In genomic region chr1:7414444-7414843, GRCm38 (mm10) we compare ENCODE assay signal across 25 mouse cellular contexts.
DNase-seq lines count a peak whose midpoint lies in the region; ATAC-seq and TF ChIP-seq lines count a peak whose summit lies in the region.
"Had no signal": no experiment of that assay in that cellular context is flagged by ENCODE, and none has a peak within 500 bp of the region (broad histone marks: within the 10 kb centered on the region; RNA-seq: fewer than 3 reads in every experiment).

No protein-coding gene starts in this region.

- H3K9ac ChIP-seq in intestine, embryonic 15.5 days = no peak overlapping the region
- H3K9ac ChIP-seq in intestine, postnatal 0 days (ENCODE audit: low read depth, low read length) = no peak overlapping the region
- H3K9ac ChIP-seq in intestine, embryonic 16.5 days (ENCODE audit: low read depth, low read length) = no peak overlapping the region
- no peak overlapping the region for H3K9ac ChIP-seq in forebrain, embryonic 11.5 days (ENCODE audit: low read length)
- H3K9ac ChIP-seq: embryonic facial prominence, embryonic 13.5 days; embryonic facial prominence, embryonic 15.5 days; forebrain, embryonic 13.5 days; forebrain, embryonic 15.5 days; forebrain, postnatal 0 days had no signal

- no peak overlapping the region for H3K4me2 ChIP-seq in intestine, embryonic 15.5 days (replicated peaks)
- H3K4me2 ChIP-seq in intestine, postnatal 0 days (replicated peaks; ENCODE audit: low read depth) = no peak overlapping the region
- H3K4me2 ChIP-seq in intestine, embryonic 16.5 days (ENCODE audit: low read depth, low read length) = no peak overlapping the region
- H3K4me2 ChIP-seq in forebrain, embryonic 11.5 days (ENCODE audit: low read depth, low read length, severe bottlenecking) = no peak overlapping the region
- H3K4me2 ChIP-seq: embryonic facial prominence, embryonic 13.5 days; embryonic facial prominence, embryonic 15.5 days; forebrain, embryonic 13.5 days; forebrain, embryonic 15.5 days had no signal

- no peak overlapping the region for H3K4me3 ChIP-seq in intestine, embryonic 15.5 days (replicated peaks)
- no peak overlapping the region for H3K4me3 ChIP-seq in intestine, postnatal 0 days (ENCODE audit: low read depth, low read length)
- H3K4me3 ChIP-seq in intestine, embryonic 16.5 days (ENCODE audit: low read length) = no peak overlapping the region
- no peak overlapping the region for H3K4me3 ChIP-seq in forebrain, embryonic 11.5 days (ENCODE audit: low read depth, low read length)
- H3K4me3 ChIP-seq: embryonic facial prominence, embryonic 13.5 days; embryonic facial prominence, embryonic 15.5 days; erythroblast, embryonic 14.5 days; forebrain, embryonic 10.5 days; forebrain, embryonic 13.5 days; forebrain, embryonic 15.5 days had no signal

- TF ChIP-seq CTCF in intestine, postnatal 0 days (IDR thresholded peaks at IDR 0.05; ENCODE audit: low read depth) = no peak

- no peaks in the 10 kb centered on the region for H3K9me3 ChIP-seq in intestine, embryonic 15.5 days
- H3K9me3 ChIP-seq in intestine, postnatal 0 days (ENCODE audit: control insufficient read depth) = no peaks in the 10 kb centered on the region
- H3K9me3 ChIP-seq in intestine, embryonic 16.5 days (ENCODE audit: control insufficient read depth, low read length) = no peaks in the 10 kb centered on the region
- no peaks in the 10 kb centered on the region for H3K9me3 ChIP-seq in forebrain, embryonic 11.5 days (ENCODE audit: control insufficient read depth, low read length)
- H3K9me3 ChIP-seq: embryonic facial prominence, embryonic 13.5 days; embryonic facial prominence, embryonic 15.5 days; forebrain, embryonic 10.5 days; forebrain, embryonic 13.5 days; forebrain, embryonic 15.5 days had no signal

- WGBS in intestine, embryonic 15.5 days = 72% methylated on average over 1 of the region's 1 CpGs
- 56% methylated on average over 1 of the region's 1 CpGs for WGBS in intestine, postnatal 0 days
- WGBS in intestine, embryonic 16.5 days = 83% methylated on average over 1 of the region's 1 CpGs
- 90% methylated on average over 1 of the region's 1 CpGs for WGBS in forebrain, embryonic 11.5 days

- DNase-seq in induced T-regulatory cell, adult 2 months (ENCODE audit: low read depth) = peak; percentile 6
- no peak for DNase-seq in forebrain, embryonic 11.5 days (ENCODE audit: low spot score)
- DNase-seq in urinary bladder, adult 18-20 months (ENCODE audit: low spot score in 2 of 2) = no peak
- no peak for DNase-seq in thymus, adult 18-20 months
- DNase-seq: adrenal gland, adult 8-10 months; adrenal gland, postnatal 14 days; B cell, adult 2 months; cerebellum, adult 11 months; cerebellum, adult 18-20 months; cerebellum, adult 8-10 months; cerebellum, adult 9-11 months; cerebellum, postnatal 14 days; cerebellum, postnatal 36 days; embryo, embryonic 11 days; forebrain, postnatal 0 days had no signal

- no peaks in the 10 kb centered on the region for H3K27me3 ChIP-seq in intestine, embryonic 15.5 days (replicated peaks)
- H3K27me3 ChIP-seq in intestine, postnatal 0 days (replicated peaks; ENCODE audit: control insufficient read depth, insufficient read depth, low read length) = no peaks in the 10 kb centered on the region
- no peaks in the 10 kb centered on the region for H3K27me3 ChIP-seq in intestine, embryonic 16.5 days (replicated peaks; ENCODE audit: control insufficient read depth, insufficient read depth, low read length)
- H3K27me3 ChIP-seq in forebrain, embryonic 11.5 days (ENCODE audit: control insufficient read depth, insufficient read depth, low read length) = no peaks in the 10 kb centered on the region
- H3K27me3 ChIP-seq: embryonic facial prominence, embryonic 13.5 days; embryonic facial prominence, embryonic 15.5 days; forebrain, embryonic 13.5 days; forebrain, embryonic 15.5 days had no signal

- no peak overlapping the region for H3K27ac ChIP-seq in intestine, embryonic 15.5 days
- no peak overlapping the region for H3K27ac ChIP-seq in intestine, postnatal 0 days (ENCODE audit: low read depth, low read length)
- no peak overlapping the region for H3K27ac ChIP-seq in intestine, embryonic 16.5 days (ENCODE audit: low read length)
- H3K27ac ChIP-seq in forebrain, embryonic 11.5 days (ENCODE audit: low read depth, low read length) = no peak overlapping the region
- H3K27ac ChIP-seq: embryonic facial prominence, embryonic 13.5 days; embryonic facial prominence, embryonic 15.5 days; forebrain, embryonic 10.5 days; forebrain, embryonic 13.5 days; forebrain, embryonic 15.5 days had no signal

- H3K36me3 ChIP-seq in intestine, embryonic 15.5 days = no peaks in the 10 kb centered on the region
- H3K36me3 ChIP-seq in intestine, postnatal 0 days (ENCODE audit: control insufficient read depth, insufficient read depth) = no peaks in the 10 kb centered on the region
- H3K36me3 ChIP-seq in intestine, embryonic 16.5 days (ENCODE audit: control insufficient read depth, insufficient read depth, low read length) = no peaks in the 10 kb centered on the region
- H3K36me3 ChIP-seq in forebrain, embryonic 11.5 days (ENCODE audit: control insufficient read depth, insufficient read depth, low read length) = no peaks in the 10 kb centered on the region
- H3K36me3 ChIP-seq: embryonic facial prominence, embryonic 13.5 days; embryonic facial prominence, embryonic 15.5 days; forebrain, embryonic 10.5 days; forebrain, embryonic 15.5 days had no signal

- ATAC-seq in intestine, embryonic 15.5 days = 0 out of 2 replicates have a peak, but pooled peaks have one; percentile 25
- ATAC-seq in intestine, postnatal 0 days = no peak
- peak; percentile 74 for ATAC-seq in CD4-positive, CD25-positive, alpha-beta regulatory T cell, adult 4 months
- 0 out of 2 replicates have a peak, but pooled peaks have one; percentile 5 for ATAC-seq in intestine, embryonic 16.5 days
- no peak for ATAC-seq in forebrain, embryonic 11.5 days (replicated peaks; ENCODE audit: low FRiP score)
- ATAC-seq: forebrain, embryonic 13.5 days; forebrain, embryonic 15.5 days; forebrain, postnatal 0 days had no signal

- H3K4me1 ChIP-seq in intestine, embryonic 15.5 days (replicated peaks) = no peaks in the 10 kb centered on the region
- H3K4me1 ChIP-seq in intestine, postnatal 0 days (replicated peaks; ENCODE audit: control insufficient read depth, insufficient read depth, low read length) = no peaks in the 10 kb centered on the region
- H3K4me1 ChIP-seq in intestine, embryonic 16.5 days (ENCODE audit: control insufficient read depth, insufficient read depth, low read length) = no peaks in the 10 kb centered on the region
- no peaks in the 10 kb centered on the region for H3K4me1 ChIP-seq in forebrain, embryonic 11.5 days (replicated peaks; ENCODE audit: control insufficient read depth, insufficient read depth, low read length)
- H3K4me1 ChIP-seq: embryonic facial prominence, embryonic 13.5 days; embryonic facial prominence, embryonic 15.5 days; forebrain, embryonic 10.5 days; forebrain, embryonic 13.5 days; forebrain, embryonic 15.5 days had no signal

Comparison
In these comparisons a context has a peak if more than half of its experiments do, and no peak if none do; other contexts are left out.
1. ATAC-seq: peak in intestine, embryonic 15.5 days (single experiment), CD4-positive, CD25-positive, alpha-beta regulatory T cell, adult 4 months (single experiment) and intestine, embryonic 16.5 days (single experiment); none in intestine, postnatal 0 days (single experiment) and forebrain, embryonic 11.5 days (single experiment).